Mouse (Mus musculus) stomach, embryonic 14.5 days (tissue): Measurements from ENCODE around the gene Armc3. TPM values are rescaled to one million over a fixed set of nuclear protein-coding genes. Genes with fewer than 3 reads are reported as not detected.

Source experiments
- ATAC-seq: fragments of 200-750 bp; cut with Nextera tagmentation; 2 replicates; pipeline ENCODE4 v1.8.0; 2017; ENCODE audit warnings: low read depth, moderate TSS enrichment; ENCODE audit not compliant: insufficient number of reproducible peaks, insufficient read depth, low FRiP score
- H3K27ac ChIP-seq: fragments of 300-500 bp; sonication (generic); 2 replicates; pipeline ENCODE4 v1.5.1; 2014; ENCODE audit warnings: mild to moderate bottlenecking, low read length, moderate library complexity, mixed read lengths
- H3K27me3 ChIP-seq: fragments of 300-500 bp; sonication (generic); 2 replicates; pipeline ENCODE4 v1.6.1; 2014; ENCODE audit warnings: low read length, control low read depth, mixed read lengths; ENCODE audit not compliant: control insufficient read depth, insufficient read depth
- H3K36me3 ChIP-seq: fragments of 300-500 bp; sonication (generic); 2 replicates; pipeline ENCODE4 v1.6.1; 2014; ENCODE audit warnings: mild to moderate bottlenecking, control low read depth, low read length, moderate library complexity, mixed read lengths; ENCODE audit not compliant: control insufficient read depth, insufficient read depth
- H3K4me1 ChIP-seq: fragments of 300-500 bp; sonication (generic); 2 replicates; pipeline ENCODE4 v1.6.1; 2014; ENCODE audit warnings: low read length, control low read depth, mixed read lengths; ENCODE audit not compliant: control insufficient read depth, insufficient read depth
- H3K4me2 ChIP-seq: fragments of 300-500 bp; sonication (generic); replicated peaks from 2 replicates; pipeline ENCODE4 v1.6.1; 2014; ENCODE audit warnings: low read depth, low read length, control low read depth
- H3K4me3 ChIP-seq: fragments of 300-500 bp; sonication (generic); 2 replicates; pipeline ENCODE4 v1.5.1; 2014; ENCODE audit warnings: low read depth, low read length, control low read depth
- H3K9ac ChIP-seq: fragments of 300-500 bp; sonication (generic); replicated peaks from 2 replicates; pipeline ENCODE4 v1.6.1; 2014; ENCODE audit warnings: low read depth, mild to moderate bottlenecking, control low read depth, low read length, moderate library complexity, mixed read lengths
- H3K9me3 ChIP-seq: fragments of 300-500 bp; sonication (generic); 2 replicates; pipeline ENCODE4 v1.6.1; 2016; ENCODE audit warnings: low read depth, low read length, control low read depth; ENCODE audit not compliant: control insufficient read depth
- WGBS: fragments of 180-500 bp; shearing (Covaris S2); extraction: QIAGEN DNeasy Blood & Tissue Kit; methylation state at CpG from one replicate; pipeline ENCODE4 v1.1.7; 2014; 5-methylcytosine and 5-hydroxymethylcytosine counted together
- polyA plus RNA-seq: library from polyadenylated mRNA; unstranded; fragments of >200 nt; fragmentation: Nextera tagmentation; extraction: Ambion mirVana; gene quantifications from 2 replicates; pipeline ENCODE4 v1.2.1, GENCODE M21; 2014

Gene Armc3
- polyA plus RNA-seq, 1 experiment from 2014 or later = 0.23 TPM

GRCm38 (mm10) chr2:19345414-19345964 lies 146.4 kb downstream of the Armc3 start:
- H3K4me2 ChIP-seq = no peak overlapping the region
- H3K36me3 ChIP-seq = no peaks in the 10 kb centered on the region
- 72% methylated on average over 5 of the region's 5 CpGs for WGBS
- no peak overlapping the region for H3K4me3 ChIP-seq
- H3K9me3 ChIP-seq = no peaks in the 10 kb centered on the region
- no peaks in the 10 kb centered on the region for H3K27me3 ChIP-seq
- 0 out of 2 replicates have a peak, but pooled peaks have one; percentile 35 for ATAC-seq
- no peak overlapping the region for H3K9ac ChIP-seq
- H3K27ac ChIP-seq = no peak overlapping the region
- no peaks in the 10 kb centered on the region for H3K4me1 ChIP-seq

GRCm38 (mm10) chr2:19348454-19348853 lies 149.4 kb downstream of the Armc3 start:
- Histone ChIP-seq H3K4me3 (no peak overlapping the region), H3K9ac (no peak overlapping the region), H3K4me1 (no peaks in the 10 kb centered on the region), H3K36me3 (no peaks in the 10 kb centered on the region), H3K4me2 (no peak overlapping the region), H3K27ac (no peak overlapping the region), H3K27me3 (no peaks in the 10 kb centered on the region), H3K9me3 (no peaks in the 10 kb centered on the region)
- 67% methylated on average over 3 of the region's 3 CpGs for WGBS
- ATAC-seq = no peak

GRCm38 (mm10) chr2:19350167-19350566 lies 151.1 kb downstream of the Armc3 start:
- Histone ChIP-seq H3K4me3 (no peak overlapping the region), H3K27me3 (no peaks in the 10 kb centered on the region), H3K4me2 (no peak overlapping the region), H3K9me3 (no peaks in the 10 kb centered on the region), H3K27ac (no peak overlapping the region), H3K9ac (no peak overlapping the region), H3K4me1 (no peaks in the 10 kb centered on the region), H3K36me3 (no peaks in the 10 kb centered on the region)
- WGBS = 48% methylated on average over 5 of the region's 5 CpGs
- no peak for ATAC-seq

- no peak overlapping the region for H3K9ac ChIP-seq
- ATAC-seq = no peak
- H3K4me3 ChIP-seq = no peak overlapping the region
- H3K27me3 ChIP-seq = no peaks in the 10 kb centered on the region
- H3K4me2 ChIP-seq = no peak overlapping the region
- no peaks in the 10 kb centered on the region for H3K36me3 ChIP-seq
- H3K4me1 ChIP-seq = no peaks in the 10 kb centered on the region
- no peaks in the 10 kb centered on the region for H3K9me3 ChIP-seq
- WGBS = 91% methylated on average over 1 of the region's 1 CpGs
- H3K27ac ChIP-seq = no peak overlapping the region
Observed at GRCm38 (mm10) chr2:19351615-19352253, 152.6 kb downstream of the Armc3 start.

- 89% methylated on average over 2 of the region's 2 CpGs for WGBS
Observed at GRCm38 (mm10) chr2:19353158-19353557, 154.1 kb downstream of the Armc3 start.

More at GRCm38 (mm10) chr2:19353158-19353557, 154.1 kb downstream of the Armc3 start:
- no peak overlapping the region for H3K27ac ChIP-seq
- no peaks in the 10 kb centered on the region for H3K9me3 ChIP-seq
- H3K27me3 ChIP-seq = no peaks in the 10 kb centered on the region
- no peaks in the 10 kb centered on the region for H3K4me1 ChIP-seq
- H3K4me2 ChIP-seq = no peak overlapping the region
- no peak for ATAC-seq
- H3K9ac ChIP-seq = no peak overlapping the region
- H3K4me3 ChIP-seq = no peak overlapping the region
- no peaks in the 10 kb centered on the region for H3K36me3 ChIP-seq

Other genes starting within 250 kb of the Armc3 start
- 14.8 and 14.9 TPM in 2 replicates for gene Pip4k2a, start 201.2 kb upstream of the Armc3 start, polyA plus RNA-seq
- gene 4930426L09Rik, start 201.0 kb upstream of the Armc3 start, polyA plus RNA-seq = 0.57 and 0.72 TPM in 2 replicates
- gene Msrb2, start 172.1 kb downstream of the Armc3 start, polyA plus RNA-seq = 22.7 and 27.1 TPM in 2 replicates
- gene Ptf1a, start 246.4 kb downstream of the Armc3 start, polyA plus RNA-seq = 5.5 TPM in 1 of 2 replicates, not detected in the other